Comparison of ENCODE assay signal across 8 mouse cellular contexts in genomic region chr4:101550671-101551161, GRCm38 (mm10). TPM values are rescaled to one million over a fixed set of nuclear protein-coding genes. Genes with fewer than 3 reads are reported as not detected.
DNase-seq lines count a peak whose midpoint lies in the region; ATAC-seq and TF ChIP-seq lines count a peak whose summit lies in the region.

No protein-coding gene starts in this region.

- no peaks in the 10 kb centered on the region for H3K4me1 ChIP-seq in ES-Bruce4 (ENCODE audit: control insufficient read depth, insufficient read depth, low read length)
- H3K4me1 ChIP-seq in midbrain, embryonic 10.5 days = peaks cover 19% of the 10 kb centered on the region
- H3K4me1 ChIP-seq in stomach, embryonic 14.5 days (ENCODE audit: control insufficient read depth, insufficient read depth, low read length) = 0 out of 2 replicates have a peak, but pooled peaks cover 3% of the 10 kb centered on the region

- H3K9me3 ChIP-seq in ES-Bruce4 (replicated peaks; ENCODE audit: control insufficient read depth, insufficient read depth, low read length, poor library complexity, severe bottlenecking) = no peaks in the 10 kb centered on the region
- no peaks in the 10 kb centered on the region for H3K9me3 ChIP-seq in midbrain, embryonic 10.5 days (replicated peaks)
- no peaks in the 10 kb centered on the region for H3K9me3 ChIP-seq in stomach, embryonic 14.5 days (ENCODE audit: control insufficient read depth, low read depth, low read length)

- peak overlapping the region; percentile 41 for H3K4me3 ChIP-seq in ES-Bruce4 (ENCODE audit: low read depth, low read length)
- H3K4me3 ChIP-seq in midbrain, embryonic 10.5 days = peak overlapping the region; percentile 69
- H3K4me3 ChIP-seq in stomach, embryonic 14.5 days (ENCODE audit: low read depth, low read length) = peak overlapping the region; percentile 31

- DNase-seq in adrenal gland, adult 8-10 months = peak; percentile 18
- peak; percentile 68 for DNase-seq in embryo, embryonic 9.5 days (ENCODE audit: extremely low spot score)
- peak; percentile 55 to 67 for DNase-seq in heart, postnatal 10 days
- peak; percentile 80 to 84 for DNase-seq in kidney, postnatal 4 days
- peak; percentile 61 for DNase-seq in midbrain, embryonic 10.5 days (ENCODE audit: low spot score)
- DNase-seq in T-cell, adult 2 months (ENCODE audit: low spot score) = no peak

- intact Hi-C loops in heart, postnatal 10 days (cut with DNase I) = no loop called here

- under 1% methylated on average over 33 of the region's 33 CpGs for WGBS in midbrain, embryonic 10.5 days
- WGBS in stomach, embryonic 14.5 days = under 1% methylated on average over 33 of the region's 33 CpGs

- TF ChIP-seq CTCF in ES-Bruce4 (IDR thresholded peaks at IDR 0.05; ENCODE audit: low read depth, low read length) = no peak

- no peak for TF ChIP-seq POLR2A in ES-Bruce4 (IDR thresholded peaks at IDR 0.05; ENCODE audit: insufficient read depth, low read length)

- TF ChIP-seq EP300 in ES-Bruce4 (IDR thresholded peaks at IDR 0.05; ENCODE audit: insufficient read depth, low read depth, low read length) = no peak

- no peaks in the 10 kb centered on the region for H3K27me3 ChIP-seq in ES-Bruce4 (ENCODE audit: control insufficient read depth, insufficient read depth, low read length, poor library complexity, severe bottlenecking)
- H3K27me3 ChIP-seq in midbrain, embryonic 10.5 days (ENCODE audit: low read depth, poor library complexity, severe bottlenecking) = peaks cover 57% of the 10 kb centered on the region
- no peaks in the 10 kb centered on the region for H3K27me3 ChIP-seq in stomach, embryonic 14.5 days (ENCODE audit: control insufficient read depth, insufficient read depth, low read length)

- H3K36me3 ChIP-seq in ES-Bruce4 (ENCODE audit: control insufficient read depth, insufficient read depth, low read length, poor library complexity, severe bottlenecking) = no peaks in the 10 kb centered on the region
- no peaks in the 10 kb centered on the region for H3K36me3 ChIP-seq in midbrain, embryonic 10.5 days
- H3K36me3 ChIP-seq in stomach, embryonic 14.5 days (ENCODE audit: control insufficient read depth, insufficient read depth, low read length) = no peaks in the 10 kb centered on the region

- no peak overlapping the region for H3K27ac ChIP-seq in ES-Bruce4 (ENCODE audit: insufficient read depth, low read length)
- peak overlapping the region; percentile 67; the same call in 1 of the 2 replicates for H3K27ac ChIP-seq in midbrain, embryonic 10.5 days (replicated peaks)
- no peak overlapping the region for H3K27ac ChIP-seq in stomach, embryonic 14.5 days (ENCODE audit: low read length)

- H3K9ac ChIP-seq in ES-Bruce4 (ENCODE audit: low read depth, poor library complexity, severe bottlenecking) = no peak overlapping the region
- H3K9ac ChIP-seq in stomach, embryonic 14.5 days (replicated peaks; ENCODE audit: low read depth, low read length) = no peak overlapping the region

- peak; percentile 79; the same call in 1 of the 2 replicates for ATAC-seq in stomach, embryonic 14.5 days (ENCODE audit: insufficient number of reproducible peaks, insufficient read depth, low FRiP score, low read depth)

- H3K4me2 ChIP-seq in stomach, embryonic 14.5 days (replicated peaks; ENCODE audit: low read depth, low read length) = peak overlapping the region; percentile 71

RNA-seq across cellular contexts. Expression of gene Dnajc6, which starts 54.3 kb away (rescaled TPM):
- polyA plus RNA-seq in ES-Bruce4 (2011; ENCODE audit: insufficient read depth, insufficient read length, low read depth, missing spikeins) = 11.3 and 15.5 TPM in 2 replicates
- total RNA-seq in adrenal gland, adult 8-10 months (2022) = 10 to 100 TPM in 2 of 4 experiments, 1 to 10 TPM in 2; 5.8 to 20.3 (median 11.7) TPM
- total RNA-seq in heart, postnatal 10 days (2021) = under 1 TPM; 0.50 to 0.55 TPM
- polyA plus RNA-seq in midbrain, embryonic 10.5 days (2016; fragmentation: Nextera tagmentation; extraction: Ambion mirVana) = 1.2 and 3.0 TPM in 2 replicates
- polyA plus RNA-seq in stomach, embryonic 14.5 days (2014; fragmentation: Nextera tagmentation; extraction: Ambion mirVana) = 2.4 and 2.8 TPM in 2 replicates
